Mouse (Mus musculus): ENCODE results near the gene Bmx.

The Bmx gene

GRCm38 (mm10) chrX:164175311-164175710, 82.7 kb downstream of the Bmx start:
- no peak for DNase-seq (ENCODE audit: low spot score)

- no peak for DNase-seq (ENCODE audit: low spot score)
Measured at GRCm38 (mm10) chrX:164173880-164174279, 84.1 kb downstream of the Bmx start.

- no peak for DNase-seq (ENCODE audit: low spot score)
Measured at GRCm38 (mm10) chrX:164171034-164171433, 87.0 kb downstream of the Bmx start.

- no peak for DNase-seq (ENCODE audit: low spot score)
Measured at GRCm38 (mm10) chrX:164164681-164165080, 93.3 kb downstream of the Bmx start.

- DNase-seq (ENCODE audit: low spot score), result no peak
Measured at GRCm38 (mm10) chrX:164154594-164154993, 103.4 kb downstream of the Bmx start.

- DNase-seq (ENCODE audit: low spot score), result no peak
Measured at GRCm38 (mm10) chrX:164153606-164154005, 104.4 kb downstream of the Bmx start.

GRCm38 (mm10) chrX:164152703-164153102, 105.3 kb downstream of the Bmx start:
- DNase-seq (ENCODE audit: low spot score), result no peak

- DNase-seq (ENCODE audit: low spot score), result no peak
Measured at GRCm38 (mm10) chrX:164145463-164146250, 112.3 kb downstream of the Bmx start.

Measured in embryo, embryonic 10.5 days (tissue).